Mouse (Mus musculus) left cerebral cortex, postnatal 4 days (tissue): ENCODE results near the gene Tacc2. TPM values are rescaled to one million over a fixed set of nuclear protein-coding genes. Genes with fewer than 3 reads are reported as not detected.
A peak's percentile ranks its signal among the peaks of the same experiment; 100 is the strongest.

Experiments
- DNase-seq: peaks from one replicate; pipeline ENCODE4 v3.0.0-alpha.2; 2022
- intact Hi-C: fragments of 180-260 bp; cut with DNase I; formaldehyde crosslinking; loops from one replicate; pipeline ENCODE4 v1.15.1; 2025
- total RNA-seq, 2 experiments: library from RNA; stranded (reverse); gene quantifications; 2 replicates each; pipeline ENCODE4 v1.2.3; 2021

Gene Tacc2
- total RNA-seq, 2 experiments from 2014 or later: 101 to 102 TPM

- DNase-seq: peak; percentile 72
- intact Hi-C loops: no loop called here
Measured at GRCm38 (mm10) chr7:130673169-130674033, 96.2 kb downstream of the Tacc2 start.

DNA sequence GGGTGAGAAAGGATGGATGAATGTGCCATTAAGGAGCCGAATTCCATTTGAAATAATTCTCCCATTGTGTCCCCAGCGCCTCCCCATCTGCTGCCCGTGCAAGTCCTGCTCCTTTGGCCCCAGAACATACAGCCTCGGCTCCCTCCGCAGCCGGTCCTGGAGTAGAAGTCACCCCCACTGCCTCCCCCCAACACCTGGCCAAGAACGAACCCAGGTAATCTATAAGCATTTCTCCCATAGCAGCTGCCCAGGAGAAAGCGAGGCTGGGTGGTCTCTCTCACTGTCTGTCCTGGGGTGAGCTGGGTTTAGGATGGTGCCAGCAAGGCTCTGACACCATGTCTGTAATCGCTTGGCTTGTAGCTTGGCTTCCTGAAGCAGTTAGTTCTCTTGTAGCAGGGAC is 97.3 kb downstream of the Tacc2 start:
- intact Hi-C loops: no loop called here
- no peak for DNase-seq

GRCm38 (mm10) chr7:130676885-130677540 is 99.8 kb downstream of the Tacc2 start:
- no peak for DNase-seq
- intact Hi-C loops: no loop called here

DNA sequence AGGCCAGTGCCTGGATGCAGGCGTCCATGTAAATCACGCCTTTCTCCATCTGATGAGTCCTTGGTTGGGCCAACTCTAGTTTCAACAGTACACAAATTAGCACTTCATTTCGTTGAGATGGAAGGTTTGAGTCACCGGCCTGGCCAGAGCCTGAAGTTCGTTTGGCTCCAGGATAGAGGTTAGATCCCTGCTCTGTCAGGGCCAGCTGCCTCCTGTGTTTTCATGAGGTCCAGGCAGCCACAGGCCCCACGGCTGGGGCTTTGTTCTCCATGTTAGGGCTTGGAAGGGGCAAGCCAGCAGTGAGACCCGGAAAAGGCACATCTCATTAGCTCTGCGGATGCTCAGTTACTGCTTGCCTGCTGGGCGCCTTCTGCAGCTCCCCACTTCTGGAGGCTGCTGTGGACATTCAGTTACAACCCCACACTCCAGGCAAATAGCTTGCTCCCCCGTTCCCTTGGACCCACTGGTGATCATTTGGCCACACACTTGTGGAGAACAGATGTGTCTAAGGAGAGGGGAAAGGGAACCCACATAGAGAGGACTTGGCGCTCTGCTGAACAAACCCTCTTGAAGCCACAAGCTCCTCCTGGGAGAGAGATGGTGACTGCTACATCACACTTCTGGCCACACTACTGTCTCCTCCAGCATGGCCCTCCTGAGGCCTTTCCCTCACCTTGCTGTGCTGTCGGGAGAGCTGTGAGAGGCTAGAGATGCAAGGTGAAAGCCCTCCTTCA is 100.5 kb downstream of the Tacc2 start:
- no peak for DNase-seq
- intact Hi-C loops: no loop called here

- no peak for DNase-seq
- intact Hi-C loops: no loop called here
Measured at GRCm38 (mm10) chr7:130678414-130678813, 101.2 kb downstream of the Tacc2 start.

- peak; percentile 59 for DNase-seq
- intact Hi-C loops: no loop called here
Measured at GRCm38 (mm10) chr7:130681798-130682197, 104.6 kb downstream of the Tacc2 start.

DNA sequence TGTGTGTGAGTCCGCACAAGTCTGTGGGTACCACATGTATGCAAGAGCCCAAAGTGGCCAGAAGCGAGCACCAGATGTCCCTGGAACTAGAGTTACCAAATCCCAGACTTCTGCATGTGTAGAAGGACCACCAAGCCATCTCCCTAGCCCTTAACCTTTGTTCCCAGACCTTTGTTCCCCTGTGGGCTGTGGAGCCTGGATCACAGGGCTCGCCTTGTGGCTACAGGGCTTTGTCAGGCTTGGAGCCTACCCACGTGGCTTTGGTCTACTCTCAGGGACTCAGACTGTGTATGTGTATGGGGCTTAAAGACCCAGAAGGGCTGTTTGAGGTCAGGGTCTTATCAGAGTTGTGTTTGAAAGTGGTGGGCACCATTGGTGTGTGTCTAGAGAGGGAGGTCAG is 111.4 kb downstream of the Tacc2 start:
- intact Hi-C loops: no loop called here
- DNase-seq: no peak

- intact Hi-C loops: loop anchor here (5.0 kb wide), 1 partner anchor 41 kb away; no protein-coding TSS in a partner anchor
- no peak for DNase-seq
Measured at GRCm38 (mm10) chr7:130690869-130691268, 113.6 kb downstream of the Tacc2 start.

- intact Hi-C loops: loop anchor here (5.0 kb wide), 1 partner anchor 40 kb away; no protein-coding TSS in a partner anchor
- no peak for DNase-seq
Measured at GRCm38 (mm10) chr7:130691931-130692330, 114.7 kb downstream of the Tacc2 start.

DNA sequence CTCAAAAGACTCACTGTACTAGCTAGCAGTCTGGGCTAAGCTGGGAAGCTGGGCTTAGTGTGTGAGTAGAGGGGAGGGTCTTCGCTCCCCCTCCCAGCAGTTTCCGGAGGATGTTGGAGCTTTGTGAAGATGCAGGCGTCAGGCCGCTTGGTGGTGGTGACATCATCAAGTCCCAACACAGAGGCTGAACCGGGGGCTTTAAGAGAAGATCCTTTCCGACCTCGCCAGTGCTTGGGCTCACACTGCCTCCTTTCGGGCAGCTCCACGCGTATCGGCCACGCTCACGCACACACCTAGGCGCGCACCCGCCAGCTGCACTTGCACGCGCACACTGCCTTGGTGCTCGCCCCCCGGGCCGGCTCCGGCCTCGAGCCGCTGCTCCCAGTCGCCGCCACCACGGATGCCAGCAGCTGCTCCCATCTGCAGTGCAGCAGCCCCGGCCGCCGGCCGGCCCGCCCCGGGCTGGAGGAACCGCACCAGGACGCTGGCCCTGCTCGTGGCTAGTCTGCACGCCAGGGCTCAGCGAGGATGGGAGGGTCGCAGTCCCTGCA is 115.2 kb downstream of the Tacc2 start:
- peak; percentile 88 for DNase-seq
- intact Hi-C loops: loop anchor here (5.0 kb wide), 1 partner anchor 40 kb away; no protein-coding TSS in a partner anchor

DNA sequence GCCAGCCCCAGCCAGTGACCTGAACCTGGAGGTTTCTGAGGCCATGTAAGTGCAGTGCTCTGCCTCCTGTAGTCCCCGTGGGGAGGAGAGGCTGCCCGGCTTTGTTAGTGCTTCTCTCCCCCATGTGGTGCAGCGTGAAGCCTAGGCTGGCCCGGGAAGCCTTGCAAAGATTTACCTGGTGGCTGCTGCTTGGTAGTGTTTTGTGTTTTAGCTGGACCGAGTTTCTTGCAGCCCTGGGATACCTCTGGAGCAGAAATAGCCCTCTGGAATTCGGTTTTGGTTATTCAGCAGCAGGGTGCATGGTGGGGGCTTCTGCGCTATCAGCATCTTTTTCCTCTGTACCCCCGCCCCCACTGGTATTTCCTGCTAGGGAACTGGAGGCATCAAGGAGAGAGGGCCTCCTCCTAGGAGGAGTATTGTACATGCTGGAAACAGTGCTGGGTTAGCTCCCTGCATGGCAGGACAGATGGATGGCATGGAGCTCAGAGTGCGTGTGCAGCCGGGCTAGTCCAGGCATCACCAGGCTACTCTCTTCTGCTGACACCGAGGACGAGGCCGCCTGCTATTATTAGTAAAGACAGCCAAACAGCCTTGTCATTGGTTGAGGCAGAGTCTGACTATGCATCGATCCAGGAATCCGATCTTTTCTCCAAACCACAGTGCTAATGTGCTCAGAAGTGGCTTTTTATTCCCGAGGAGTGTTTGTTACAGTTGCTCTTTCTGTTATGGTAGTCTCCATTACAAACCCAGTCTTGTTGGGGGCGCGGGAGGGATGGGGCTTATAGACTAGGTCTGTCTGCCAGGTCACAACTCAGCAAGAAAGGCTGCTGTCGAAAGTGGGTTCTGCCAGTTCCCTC is 115.9 kb downstream of the Tacc2 start:
- intact Hi-C loops: loop anchor here (5.0 kb wide), 1 partner anchor 39 kb away; no protein-coding TSS in a partner anchor
- DNase-seq: peak; percentile 45

DNA sequence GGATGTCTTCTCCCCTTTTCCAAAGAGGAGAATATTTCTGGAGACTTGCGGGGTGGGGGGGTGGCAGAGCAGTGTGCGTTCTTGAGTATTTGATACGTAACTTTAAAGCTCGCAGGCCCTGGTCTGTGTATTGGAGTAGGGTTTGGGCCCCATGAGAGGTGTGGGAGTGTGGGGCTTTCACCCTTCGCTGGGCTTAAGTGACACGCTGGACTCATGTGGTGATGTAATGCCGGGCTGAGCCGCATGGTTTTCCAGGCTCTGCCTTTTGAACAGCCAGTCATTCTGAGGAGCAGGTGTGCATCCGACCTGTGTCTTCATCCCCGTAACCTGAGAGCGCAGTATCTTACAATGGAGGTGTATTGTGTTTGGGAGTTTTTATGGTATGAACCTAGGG is 116.6 kb downstream of the Tacc2 start:
- peak; percentile 45 for DNase-seq
- intact Hi-C loops: loop anchor here (5.0 kb wide), 1 partner anchor 39 kb away; no protein-coding TSS in a partner anchor

DNA sequence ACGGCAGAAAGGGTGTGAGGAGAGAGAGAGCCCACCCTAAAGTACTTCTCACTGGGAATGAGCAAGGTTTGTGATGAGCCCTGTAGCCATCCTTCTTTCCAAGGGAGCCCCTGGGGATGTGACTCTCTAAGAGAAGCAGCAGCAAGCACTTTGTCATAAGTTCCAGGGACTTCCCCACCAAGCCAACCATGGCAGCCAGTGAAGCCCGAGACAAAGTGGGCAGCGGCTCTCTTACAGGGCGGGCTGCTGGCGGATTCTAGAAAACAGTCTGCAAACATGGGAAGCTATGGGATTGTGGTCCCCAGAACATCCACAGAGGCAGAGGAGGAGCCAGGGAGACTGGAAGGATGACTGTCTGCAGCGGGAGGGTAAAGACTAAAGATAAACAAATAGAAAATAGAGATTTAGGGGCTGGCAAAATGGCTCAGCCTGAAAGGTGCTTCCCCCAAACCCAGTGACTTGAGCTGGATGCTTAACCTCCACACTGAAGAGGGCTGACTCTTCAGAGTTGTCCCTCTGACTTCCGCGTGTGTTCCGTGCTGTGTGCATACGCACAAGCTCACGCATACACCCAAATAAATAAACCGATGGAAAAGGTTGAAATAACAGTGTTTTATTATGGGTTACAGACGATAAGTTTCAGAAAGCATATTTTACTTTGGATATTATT is 118.6 kb downstream of the Tacc2 start:
- intact Hi-C loops: no loop called here
- no peak for DNase-seq

GRCm38 (mm10) chr7:130696347-130697234 is 119.4 kb downstream of the Tacc2 start:
- intact Hi-C loops: no loop called here
- DNase-seq: peak; percentile 57

- intact Hi-C loops: no loop called here
- no peak for DNase-seq
Measured at GRCm38 (mm10) chr7:130698480-130698879, 121.2 kb downstream of the Tacc2 start.

- intact Hi-C loops: no loop called here
- DNase-seq: no peak
Measured at GRCm38 (mm10) chr7:130701336-130701735, 124.1 kb downstream of the Tacc2 start.

DNA sequence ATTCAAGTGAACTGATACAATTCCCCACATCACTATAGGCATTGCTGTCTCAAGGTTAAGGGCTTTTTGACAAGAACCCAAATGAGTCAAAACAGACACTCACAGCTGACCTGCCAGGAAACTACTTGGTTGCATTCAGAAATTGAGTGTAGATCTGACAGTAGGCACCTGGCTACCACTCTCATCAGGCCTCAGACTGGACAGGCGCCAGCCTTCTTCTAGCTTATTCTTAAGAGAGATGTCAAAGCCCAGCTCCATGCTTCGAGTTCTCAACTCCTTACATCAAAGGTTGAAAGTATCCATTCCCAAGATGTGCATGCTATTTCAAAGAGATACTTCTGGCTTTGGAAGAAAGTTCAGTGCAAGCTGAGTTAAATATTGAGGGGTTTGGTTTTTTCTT is 128.0 kb downstream of the Tacc2 start:
- DNase-seq: peak; percentile 27
- intact Hi-C loops: no loop called here

DNA sequence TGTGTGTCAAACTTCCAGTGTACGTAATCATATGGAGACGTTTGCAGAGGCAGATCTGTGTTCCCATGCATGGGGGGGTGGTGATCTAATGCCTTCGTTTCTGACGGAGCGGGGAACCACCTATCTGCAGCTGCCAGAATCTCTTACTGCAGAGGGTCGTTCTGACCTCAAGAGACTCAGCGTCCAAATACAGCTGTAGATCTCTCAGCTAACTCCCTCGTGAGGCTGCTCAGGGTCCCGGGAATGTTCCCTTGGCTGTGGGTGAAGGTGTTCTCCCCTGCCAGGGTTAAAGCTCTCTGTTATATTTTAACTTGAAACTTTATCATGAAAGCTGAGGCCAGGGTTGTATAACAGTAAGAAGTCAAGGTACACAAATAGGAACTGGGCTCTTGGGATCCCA is 131.7 kb downstream of the Tacc2 start:
- DNase-seq: no peak
- intact Hi-C loops: no loop called here
